Mouse (Mus musculus): ENCODE measurements around the gene Ptgr1. TPM values are rescaled to one million over a fixed set of nuclear protein-coding genes. Genes with fewer than 3 reads are reported as not detected.

Gene Ptgr1
- total RNA-seq, 2 experiments from 2014 or later = 1.6 to 2.4 TPM

DNA sequence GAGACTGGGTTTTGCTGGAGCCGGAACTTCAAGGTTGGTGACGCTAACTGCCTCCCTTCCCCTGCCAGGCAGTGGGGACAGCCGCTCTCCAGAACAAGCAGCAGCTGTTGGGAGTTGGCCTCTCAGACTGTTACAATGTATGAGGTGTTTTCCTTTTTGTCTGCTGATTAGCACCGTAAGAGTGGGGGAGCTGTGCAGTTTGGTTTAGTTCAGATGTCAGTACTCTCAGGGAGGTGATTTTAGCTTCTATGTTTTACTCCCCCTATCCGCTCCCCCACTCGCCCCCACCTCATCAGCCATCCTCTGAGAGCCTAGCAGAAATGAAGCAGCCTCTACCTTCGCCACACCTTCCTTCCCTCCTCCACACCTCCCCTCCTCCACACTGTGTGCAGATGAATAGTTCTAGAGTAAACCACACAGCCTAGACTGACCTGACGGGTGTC, 8.4 kb upstream of the Ptgr1 start:
- no peak for DNase-seq (ENCODE audit: low spot score in 2 of 2)
- intact Hi-C loops (cut with DNase I) = no loop called here

DNA sequence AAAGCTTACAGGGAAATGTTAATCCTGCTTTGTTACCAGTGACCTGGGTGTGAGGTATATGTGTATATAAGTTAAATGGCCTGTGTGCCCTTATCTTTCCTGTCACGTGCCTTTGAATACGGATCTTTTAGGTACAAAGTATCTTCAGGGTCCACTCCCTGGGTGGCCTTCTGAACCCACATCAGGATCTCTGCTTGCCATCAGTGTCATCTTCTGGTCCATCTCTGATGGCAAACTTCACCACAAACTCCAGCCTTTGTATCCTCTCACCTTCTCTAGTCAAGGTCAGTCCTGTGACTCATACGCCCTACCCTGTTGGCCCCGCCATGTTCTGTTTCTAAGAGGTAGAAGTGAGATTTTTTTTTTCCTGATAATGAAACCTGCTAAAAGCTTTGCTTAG, 7.8 kb upstream of the Ptgr1 start, which contains the start of gene Dnajc25:
Dnajc25 (plus strand) TSS at position 301 of the 400 bp plus-strand sequence.
- no peak for DNase-seq (ENCODE audit: low spot score in 2 of 2)
- intact Hi-C loops (cut with DNase I) = no loop called here

DNA sequence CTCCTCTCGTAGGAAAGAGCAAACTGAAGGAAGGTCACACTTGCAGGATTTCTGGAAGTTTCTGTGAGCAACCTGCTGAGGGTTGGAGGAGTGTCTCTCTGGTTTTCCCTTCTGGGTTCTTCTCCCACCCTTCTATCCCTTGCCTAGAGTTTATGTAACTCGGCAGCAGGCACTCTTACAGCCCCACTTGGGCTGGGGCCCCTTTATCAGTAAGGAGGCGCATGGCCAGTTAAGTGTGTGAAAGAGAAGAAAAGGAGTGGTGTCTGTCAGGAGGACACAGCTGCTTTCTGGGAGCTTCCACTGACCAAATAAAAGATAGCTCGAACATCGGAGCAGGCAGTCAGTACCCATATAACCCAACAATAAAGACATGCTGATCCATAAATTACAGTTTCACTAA, 5.3 kb upstream of the Ptgr1 start:
- intact Hi-C loops (cut with DNase I) = no loop called here
- no peak for DNase-seq (ENCODE audit: low spot score in 2 of 2)

DNA sequence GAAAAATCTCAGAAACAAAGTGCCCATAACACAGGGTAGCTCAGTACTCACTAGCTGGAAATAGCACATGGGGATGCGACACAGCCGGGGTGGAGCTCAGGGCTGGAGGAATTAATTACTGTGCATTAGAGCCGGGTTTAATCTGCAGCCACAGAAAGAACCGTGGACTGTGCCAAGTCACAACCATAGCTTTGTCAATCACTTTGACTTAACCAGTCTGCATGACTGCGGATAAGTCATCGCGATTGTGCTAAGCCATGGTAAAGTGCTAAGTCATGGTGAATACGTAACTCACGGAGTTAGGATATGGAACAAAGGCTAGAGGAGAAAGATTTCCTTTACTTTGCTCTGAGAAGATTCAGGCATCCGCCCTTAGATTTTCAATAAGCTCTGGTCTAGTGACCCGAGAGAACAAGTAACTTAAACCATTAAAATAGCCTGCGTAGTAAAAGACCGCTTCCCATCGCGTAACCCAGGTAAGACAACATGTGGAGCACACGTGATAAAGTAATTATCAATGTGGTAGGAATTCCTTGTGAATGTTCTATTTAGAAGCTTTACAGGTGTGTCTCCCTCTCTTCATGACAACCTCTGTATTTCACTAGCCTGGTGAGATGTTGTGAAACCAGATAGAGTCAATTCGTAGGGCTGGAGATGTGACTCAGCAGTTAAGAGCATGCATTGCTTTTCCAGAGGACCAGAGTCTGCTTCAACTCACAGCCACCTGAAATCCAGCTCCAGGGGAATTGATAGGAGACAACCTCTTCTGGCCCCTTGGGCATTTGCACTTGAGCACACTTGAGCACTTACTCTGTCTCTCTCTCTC, 3.9 kb upstream of the Ptgr1 start:
- intact Hi-C loops (cut with DNase I) = no loop called here
- DNase-seq (ENCODE audit: low spot score in 2 of 2) = no peak

DNA sequence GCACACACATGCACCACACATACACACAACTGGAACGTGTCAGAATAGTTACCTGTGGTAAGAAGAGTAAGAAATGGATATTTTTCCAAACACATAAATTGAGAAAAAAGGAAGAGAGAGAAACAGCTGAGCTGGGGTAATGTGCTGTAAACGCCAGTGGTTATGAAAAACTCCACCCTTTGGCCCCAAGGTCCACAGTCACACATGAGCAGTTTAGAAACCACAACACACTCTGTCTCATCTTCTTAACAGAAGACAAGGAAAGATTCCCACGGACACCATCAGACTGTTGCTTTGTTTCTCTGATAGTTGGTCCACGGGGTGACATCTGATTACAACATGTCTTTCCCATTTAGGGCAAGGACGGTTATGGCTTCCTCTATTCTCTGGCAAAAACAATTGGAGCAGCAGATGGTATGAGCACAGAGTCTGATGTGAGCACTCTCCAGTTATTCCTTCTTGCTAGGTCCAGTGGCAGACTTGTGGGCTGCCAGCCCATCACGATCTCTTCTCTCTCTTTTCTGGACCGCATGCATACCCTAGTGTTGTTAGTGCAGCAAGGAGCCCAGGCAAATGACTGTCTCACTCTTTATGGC, 2.5 kb upstream of the Ptgr1 start:
- DNase-seq (ENCODE audit: low spot score in 2 of 2) = no peak
- intact Hi-C loops (cut with DNase I) = loop anchor here (5.0 kb wide), 1 partner anchor 198 kb away; the partner anchor contains the start of gene Ugcg

DNA sequence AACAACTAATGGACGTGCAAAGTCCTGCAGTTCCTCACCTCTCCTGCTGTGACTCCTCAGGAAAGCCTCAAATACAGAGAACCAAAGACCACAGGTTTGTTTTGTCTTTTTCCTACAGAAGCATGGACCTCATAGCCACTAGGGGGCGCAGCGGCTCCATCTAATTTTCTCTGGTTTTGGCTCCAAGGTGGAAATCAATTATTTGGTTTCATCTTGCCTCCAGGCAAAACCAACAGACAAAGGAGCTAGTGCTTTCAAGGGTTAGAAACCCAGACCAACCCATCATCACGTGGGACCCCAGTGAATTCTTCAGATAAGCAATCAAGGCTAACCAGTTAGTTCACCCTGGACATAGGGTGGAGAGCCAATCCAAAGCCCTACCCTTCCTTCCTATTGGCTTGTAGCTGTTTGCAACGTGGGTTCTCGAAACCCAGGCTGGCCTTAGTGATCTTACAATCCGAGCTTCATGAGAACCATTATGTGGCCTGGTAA, 1.7 kb downstream of the Ptgr1 start:
- intact Hi-C loops (cut with DNase I) = loop anchor here (2.0 to 5.0 kb wide), 2 partner anchors 16 to 202 kb away; partner anchors contain the start of gene Ugcg
- DNase-seq (ENCODE audit: low spot score in 2 of 2) = peak; percentile 66 to 82

DNA sequence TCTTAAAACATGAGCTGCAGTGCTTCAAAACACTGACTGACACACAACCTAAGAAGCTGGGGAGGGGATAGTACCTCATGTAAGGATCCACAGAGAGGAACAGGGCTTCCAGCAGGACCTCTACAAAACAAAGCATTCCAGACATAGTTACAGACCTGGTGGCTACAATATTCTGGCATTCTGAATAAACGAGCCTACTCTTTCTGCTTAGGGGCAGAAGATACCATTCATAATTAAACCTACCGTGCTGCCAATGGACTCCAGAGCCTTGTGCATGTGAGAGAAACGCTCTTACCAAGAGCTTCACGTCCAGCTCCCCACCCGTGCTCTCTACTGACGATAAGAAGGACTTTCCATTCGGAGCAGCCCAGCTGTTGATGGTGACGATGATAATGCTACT, 4.1 kb downstream of the Ptgr1 start:
- DNase-seq (ENCODE audit: low spot score in 2 of 2) = no peak
- intact Hi-C loops (cut with DNase I) = no loop called here

DNA sequence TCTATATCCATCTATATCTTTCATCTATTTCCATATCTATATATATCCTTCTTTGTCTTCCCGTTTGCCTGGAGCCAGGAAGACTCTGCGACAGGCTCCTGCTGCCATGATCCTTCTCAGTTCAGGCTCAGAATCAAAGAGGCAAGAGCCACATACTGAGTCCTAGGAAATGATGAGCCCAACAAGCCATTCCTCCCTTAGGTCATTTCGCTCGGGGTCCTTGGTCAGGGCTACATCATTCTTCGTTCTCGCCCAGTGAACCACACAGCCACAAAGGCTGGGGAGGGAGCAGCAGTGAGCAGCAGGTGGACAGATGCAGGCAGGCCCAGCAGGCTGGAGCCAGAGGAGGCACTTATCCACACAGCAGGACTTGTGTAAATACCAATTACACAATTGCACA, 5.5 kb downstream of the Ptgr1 start:
- DNase-seq (ENCODE audit: low spot score in 2 of 2) = no peak
- intact Hi-C loops (cut with DNase I) = no loop called here

DNA sequence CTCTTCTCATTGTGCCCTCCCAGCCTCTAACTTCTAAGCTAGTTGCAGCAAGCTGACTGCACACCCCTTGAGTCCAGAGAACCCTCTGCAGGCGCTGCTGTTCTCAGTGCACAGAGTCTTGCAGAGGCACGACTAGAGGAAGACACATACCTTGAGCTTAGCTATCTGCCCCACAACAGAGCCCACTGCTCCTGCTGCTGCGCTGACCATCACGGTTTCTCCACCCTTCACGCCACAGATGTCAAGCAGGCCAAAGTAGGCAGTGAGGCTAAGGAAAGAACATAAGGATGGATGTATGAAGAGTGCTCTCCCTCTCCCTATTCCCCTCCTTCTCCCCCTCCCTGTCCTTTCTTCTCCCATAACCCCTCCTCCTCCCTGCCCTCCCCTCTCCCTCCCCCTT, 11.2 kb downstream of the Ptgr1 start:
- intact Hi-C loops (cut with DNase I) = no loop called here

DNA sequence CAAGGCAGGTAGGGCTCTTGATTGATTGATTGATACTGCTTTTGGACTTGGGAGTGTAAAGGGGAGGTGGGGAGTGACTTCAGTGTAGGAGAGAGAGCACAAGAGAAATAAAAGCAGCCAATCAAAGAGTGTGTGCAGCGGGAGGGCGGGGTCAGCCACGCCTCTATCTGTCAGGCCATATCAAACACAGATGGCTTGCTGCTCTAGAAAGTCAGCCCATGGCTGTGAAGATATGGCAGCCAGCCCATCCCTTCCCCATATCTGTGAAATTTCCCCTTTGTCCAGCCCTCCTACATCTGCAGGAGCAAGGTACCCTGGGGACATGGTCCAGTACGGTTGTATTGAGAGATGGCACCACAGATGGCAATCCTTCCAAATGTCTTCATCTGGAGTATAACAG, 16.2 kb downstream of the Ptgr1 start:
- no peak for DNase-seq (ENCODE audit: low spot score in 2 of 2)
- intact Hi-C loops (cut with DNase I) = no loop called here

More for the DNA sequence above, 11.2 kb downstream of the Ptgr1 start:
- DNase-seq (ENCODE audit: low spot score in 2 of 2) = no peak

DNA sequence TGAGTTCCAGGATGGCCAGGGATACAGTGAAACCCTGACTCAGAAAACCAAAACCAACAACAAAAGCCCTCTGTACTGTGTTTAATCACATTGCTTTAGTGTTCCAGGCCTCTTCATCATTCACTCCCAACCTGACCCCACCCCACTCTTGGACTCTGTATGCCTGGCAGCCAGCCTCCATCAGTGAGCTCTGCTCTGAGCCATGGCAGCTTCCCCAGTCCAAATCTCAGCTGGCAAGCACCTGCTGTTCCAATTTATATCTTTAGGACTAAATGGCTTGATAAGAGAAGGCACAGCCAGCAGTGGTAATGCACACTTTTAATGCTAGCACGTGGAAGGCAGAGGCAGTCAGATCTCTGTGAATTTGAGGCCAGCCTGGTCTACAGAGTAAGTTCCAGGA, 21.8 kb downstream of the Ptgr1 start:
- intact Hi-C loops (cut with DNase I) = no loop called here

DNA sequence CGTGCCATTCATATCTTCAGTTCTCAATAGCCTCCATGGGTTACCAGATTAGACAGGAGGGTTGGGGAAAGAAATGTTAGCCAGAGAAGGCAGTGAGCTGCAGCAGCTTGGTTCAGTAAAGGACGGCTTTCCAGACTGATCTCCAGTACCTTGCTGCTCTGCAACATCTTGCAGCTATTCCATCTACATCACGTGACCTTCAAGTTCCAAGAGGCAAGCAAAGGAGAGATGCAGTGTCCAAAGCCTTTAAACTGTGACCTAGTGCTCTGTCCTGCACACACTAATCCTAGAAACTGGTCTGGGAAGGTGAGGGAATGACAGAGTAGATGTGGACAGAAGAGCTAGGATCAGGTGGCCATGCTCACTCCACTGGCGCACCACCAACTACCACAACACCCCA, 23.6 kb downstream of the Ptgr1 start:
- intact Hi-C loops (cut with DNase I) = no loop called here
- DNase-seq (ENCODE audit: low spot score in 2 of 2) = no peak

More for the DNA sequence above, 21.8 kb downstream of the Ptgr1 start:
- DNase-seq (ENCODE audit: low spot score in 2 of 2) = no peak

DNA sequence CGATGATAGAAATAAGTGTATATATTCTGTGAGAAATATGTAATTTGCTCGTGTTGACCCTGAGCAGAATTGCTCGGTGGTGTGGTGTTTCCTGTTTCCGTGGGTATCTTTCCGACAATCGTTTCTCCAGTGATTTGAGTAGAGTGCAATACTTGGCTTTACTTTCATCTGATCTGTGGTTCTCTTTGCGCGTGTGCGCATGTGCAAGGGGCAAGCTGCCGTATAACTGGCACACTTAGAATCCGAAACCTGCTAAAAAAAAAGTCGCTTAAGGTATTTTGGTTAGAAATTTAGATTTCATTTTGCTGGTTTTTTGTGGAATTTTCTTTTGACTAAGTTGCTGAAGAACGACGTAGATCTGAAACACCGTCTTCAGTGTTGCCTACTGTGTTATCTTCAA, 25.2 kb downstream of the Ptgr1 start:
- intact Hi-C loops (cut with DNase I) = no loop called here
- DNase-seq (ENCODE audit: low spot score in 2 of 2) = no peak

DNA sequence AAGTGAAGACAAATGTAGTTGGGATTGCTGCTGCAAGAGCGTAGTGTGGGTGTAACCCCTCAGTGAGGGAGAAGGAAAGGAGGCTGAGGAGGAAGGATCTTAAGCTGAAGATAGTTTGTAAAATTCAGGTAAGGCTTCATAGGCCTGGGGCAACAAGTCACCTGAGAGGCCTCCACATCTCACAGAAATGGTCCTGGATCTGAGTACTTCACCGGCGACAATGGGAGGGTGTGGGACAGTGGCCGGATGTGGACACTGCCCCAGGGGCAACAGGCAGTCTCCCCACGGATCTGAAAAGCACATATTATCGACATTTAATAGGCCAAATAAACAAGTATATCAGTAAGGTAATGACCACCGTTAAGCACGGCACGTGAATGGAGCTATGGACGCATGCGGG, 34.3 kb downstream of the Ptgr1 start:
- intact Hi-C loops (cut with DNase I) = no loop called here
- DNase-seq (ENCODE audit: low spot score in 2 of 2) = no peak

DNA sequence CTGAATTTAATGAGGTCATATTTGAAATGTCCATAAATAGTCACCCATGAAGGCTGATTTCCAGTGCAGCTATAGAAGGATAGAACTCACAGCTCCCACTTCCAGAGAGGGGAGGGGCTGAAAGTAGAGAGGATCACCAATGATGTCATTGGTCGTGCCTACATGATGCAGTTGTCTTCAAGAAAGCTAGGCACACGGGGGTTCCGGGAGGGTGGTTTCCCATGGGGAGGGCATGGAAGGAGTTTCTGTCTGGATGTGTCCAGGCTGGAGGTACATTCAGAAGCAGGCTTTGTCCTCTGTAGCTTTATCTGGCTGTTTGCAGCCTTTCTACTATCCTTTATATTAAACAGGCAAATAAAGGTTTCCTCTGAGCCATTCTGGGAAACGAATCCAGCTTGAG, 38.5 kb downstream of the Ptgr1 start:
- no peak for DNase-seq (ENCODE audit: low spot score in 2 of 2)
- intact Hi-C loops (cut with DNase I) = no loop called here

DNA sequence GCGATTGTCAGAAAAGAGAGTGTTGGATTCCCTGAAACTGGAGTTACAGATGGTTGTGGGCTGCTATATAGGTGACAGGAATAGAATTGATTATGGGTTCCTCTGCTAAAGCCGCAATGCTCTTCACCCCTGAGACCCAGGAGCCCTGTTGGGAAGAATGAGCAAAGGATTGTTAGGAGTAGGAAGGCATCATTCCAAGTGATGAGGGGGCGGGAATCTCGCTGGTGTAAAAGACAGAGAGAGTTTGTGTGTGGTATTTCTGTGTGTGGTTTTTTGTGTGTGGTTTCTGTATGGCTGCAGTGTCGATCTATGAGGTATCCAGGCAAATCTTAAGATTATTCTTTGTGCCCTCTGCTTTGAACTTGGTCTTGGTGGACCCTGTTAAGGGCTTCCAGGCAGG, 42.2 kb downstream of the Ptgr1 start:
- intact Hi-C loops (cut with DNase I) = no loop called here
- peak; percentile 23 to 68 for DNase-seq (ENCODE audit: low spot score in 2 of 2)

DNA sequence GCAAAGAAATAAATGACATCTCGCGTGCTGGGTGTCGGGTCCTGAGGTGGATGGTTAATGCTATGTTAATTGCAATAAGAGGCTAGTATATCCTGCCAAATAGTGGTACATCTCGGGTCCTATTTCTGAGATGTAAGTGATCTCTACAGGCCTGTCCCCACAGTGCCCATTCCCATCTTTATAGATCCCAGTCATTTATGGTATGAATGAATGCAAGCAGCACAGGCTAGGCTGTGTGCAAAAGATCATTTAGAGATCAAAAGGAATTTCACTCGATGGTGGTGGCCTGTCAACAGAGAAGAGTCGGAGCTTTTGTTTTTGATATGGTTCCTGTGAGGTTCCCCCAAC, 42.7 kb downstream of the Ptgr1 start:
- no peak for DNase-seq (ENCODE audit: low spot score in 2 of 2)
- intact Hi-C loops (cut with DNase I) = no loop called here

DNA sequence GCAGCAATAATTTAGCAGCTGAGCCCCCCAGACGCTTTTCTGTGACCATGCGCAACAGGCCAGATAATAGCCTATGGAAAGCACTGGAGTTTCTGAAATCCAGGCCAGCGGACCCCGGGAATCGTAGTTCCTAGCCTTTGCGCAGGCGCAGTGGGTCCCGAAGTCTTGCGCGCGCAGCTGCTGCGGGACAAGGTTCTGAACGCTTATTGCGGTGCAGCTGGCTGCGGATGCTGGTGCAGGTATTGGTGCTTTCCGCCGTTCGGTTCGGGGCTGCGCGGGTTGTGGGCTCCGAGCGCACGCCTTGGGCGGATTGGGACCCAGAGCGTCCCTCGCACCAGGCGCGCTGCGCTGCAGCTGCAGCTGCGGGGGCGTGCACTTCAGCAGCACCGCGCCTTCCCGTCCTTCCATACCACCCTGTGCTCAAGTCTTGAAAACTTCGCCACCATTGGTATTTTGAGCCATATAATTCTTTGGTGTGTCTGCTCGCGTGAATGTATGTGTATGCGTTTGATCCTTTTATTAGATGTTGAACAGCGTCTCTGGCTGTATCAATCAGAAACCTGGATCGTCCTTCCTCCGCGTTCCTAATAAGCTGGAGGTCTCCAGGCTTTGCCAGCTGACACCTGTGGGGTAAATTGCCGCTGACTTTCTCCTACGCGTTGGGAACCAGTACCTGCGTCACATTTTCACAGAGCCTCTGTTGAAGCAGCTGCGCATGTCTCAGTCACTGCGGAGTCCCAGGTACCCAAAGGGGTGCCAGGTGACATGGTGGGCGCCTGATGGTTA, 43.3 kb downstream of the Ptgr1 start, which contains the start of gene Zkscan16:
Zkscan16 (plus strand) TSS at position 209 of the 786 bp plus-strand sequence.
- intact Hi-C loops (cut with DNase I) = loop anchor here (2.0 kb wide), 1 partner anchor 33 kb away; no protein-coding TSS in a partner anchor
- peak; percentile 95 for DNase-seq (ENCODE audit: low spot score in 2 of 2)

DNA sequence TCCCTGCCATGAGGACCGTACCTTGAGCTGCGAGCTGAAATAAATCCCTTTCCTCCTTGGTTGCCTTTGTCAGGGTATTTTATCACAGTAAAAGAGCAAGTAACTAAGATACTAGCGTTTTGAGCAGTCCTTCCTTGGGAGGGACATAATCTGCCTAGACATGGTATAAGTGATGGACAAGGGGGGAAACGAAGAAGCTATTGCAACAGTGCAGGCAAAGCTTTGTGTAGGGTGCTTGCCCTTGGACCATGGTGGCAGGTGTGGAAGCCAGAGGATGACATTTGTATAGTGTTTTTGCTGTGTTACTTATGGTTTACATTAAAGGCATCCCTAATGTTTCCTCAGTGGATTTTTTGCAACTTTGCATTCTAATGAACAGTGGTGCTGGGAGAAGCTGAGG, 44.0 kb downstream of the Ptgr1 start:
- intact Hi-C loops (cut with DNase I) = loop anchor here (2.0 kb wide), 1 partner anchor 32 kb away; no protein-coding TSS in a partner anchor
- DNase-seq (ENCODE audit: low spot score in 2 of 2) = no peak

DNA sequence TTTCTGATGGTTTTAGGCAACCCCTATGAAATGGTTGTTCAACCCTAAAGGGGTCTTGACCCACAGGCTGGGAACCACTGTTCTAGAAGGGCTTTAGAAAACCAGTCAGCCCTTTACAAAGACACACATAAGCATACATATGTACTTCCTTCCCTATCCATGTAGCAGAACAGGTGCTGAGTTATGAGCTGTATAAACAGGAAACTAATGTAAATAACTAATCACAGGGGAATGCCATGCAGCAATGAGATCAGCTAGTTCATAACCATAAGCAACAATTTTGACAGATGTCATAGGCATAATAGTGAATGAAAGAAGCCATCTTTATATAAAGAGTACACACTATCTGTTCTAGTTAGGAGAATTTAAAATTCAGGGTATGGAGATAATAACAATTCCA, 45.3 kb downstream of the Ptgr1 start:
- intact Hi-C loops (cut with DNase I) = loop anchor here (2.0 kb wide), 1 partner anchor 31 kb away; no protein-coding TSS in a partner anchor

More for the DNA sequence above, 45.3 kb downstream of the Ptgr1 start:
- DNase-seq (ENCODE audit: low spot score in 2 of 2) = no peak

Data from left cerebral cortex, postnatal 14 days (tissue).